Mouse (Mus musculus): ENCODE measurements around the gene Fancc. TPM values are rescaled to one million over a fixed set of nuclear protein-coding genes. Genes with fewer than 3 reads are reported as not detected.
"Not testable (repeated sequence)": the region's sequence is repeated elsewhere in the genome, so short reads cannot be mapped to it uniquely, and the experiment has no call there.

Gene Fancc
- polyA plus RNA-seq, 1 experiment from 2014 or later = 28.7 TPM

- Histone ChIP-seq H3K4me1 (peaks cover 27% of the 10 kb centered on the region), H3K4me2 (no peak overlapping the region), H3K27ac (peak overlapping the region; percentile 59), H3K36me3 (no peaks in the 10 kb centered on the region), H3K9ac (no peak overlapping the region), H3K9me3 (no peaks in the 10 kb centered on the region), H3K4me3 (no peak overlapping the region), H3K27me3 (no peaks in the 10 kb centered on the region)
- no peak for ATAC-seq (ENCODE audit: borderline replicate concordance, extremely low read depth, low FRiP score, low TSS enrichment)
- 52% methylated on average over 9 of the region's 9 CpGs for WGBS
These were observed 173.6 kb downstream of the Fancc start for GRCm38 (mm10) chr13:63323286-63324075.

GRCm38 (mm10) chr13:63322756-63323155 is 174.3 kb downstream of the Fancc start:
- H3K27ac ChIP-seq = no peak overlapping the region
- no peak overlapping the region for H3K4me2 ChIP-seq
- no peak overlapping the region for H3K4me3 ChIP-seq
- H3K9me3 ChIP-seq = no peaks in the 10 kb centered on the region
- 83% methylated on average over 6 of the region's 6 CpGs for WGBS
- H3K9ac ChIP-seq = no peak overlapping the region
- H3K4me1 ChIP-seq = peaks cover 27% of the 10 kb centered on the region
- no peak for ATAC-seq (ENCODE audit: borderline replicate concordance, extremely low read depth, low FRiP score, low TSS enrichment)
- H3K27me3 ChIP-seq = no peaks in the 10 kb centered on the region
- no peaks in the 10 kb centered on the region for H3K36me3 ChIP-seq

GRCm38 (mm10) chr13:63321689-63322088 is 175.4 kb downstream of the Fancc start:
- ATAC-seq (ENCODE audit: borderline replicate concordance, extremely low read depth, low FRiP score, low TSS enrichment) = no peak
- H3K27me3 ChIP-seq = no peaks in the 10 kb centered on the region
- H3K36me3 ChIP-seq = peaks cover 4% of the 10 kb centered on the region; the same call in 1 of the 2 replicates
- no peak overlapping the region for H3K27ac ChIP-seq
- H3K4me1 ChIP-seq = peaks cover 27% of the 10 kb centered on the region
- H3K9ac ChIP-seq = no peak overlapping the region
- H3K4me3 ChIP-seq = no peak overlapping the region
- H3K4me2 ChIP-seq = no peak overlapping the region
- 58% methylated on average over 5 of the region's 5 CpGs for WGBS
- no peaks in the 10 kb centered on the region for H3K9me3 ChIP-seq

- no peak overlapping the region for H3K27ac ChIP-seq
- no peak overlapping the region for H3K4me3 ChIP-seq
- no peaks in the 10 kb centered on the region for H3K9me3 ChIP-seq
- ATAC-seq (ENCODE audit: borderline replicate concordance, extremely low read depth, low FRiP score, low TSS enrichment) = no peak
- H3K9ac ChIP-seq = no peak overlapping the region
- H3K27me3 ChIP-seq = no peaks in the 10 kb centered on the region
- H3K36me3 ChIP-seq = peaks cover 7% of the 10 kb centered on the region
- 91% methylated on average over 7 of the region's 7 CpGs for WGBS
- H3K4me1 ChIP-seq = peaks cover 22% of the 10 kb centered on the region
- no peak overlapping the region for H3K4me2 ChIP-seq
These were observed 177.3 kb downstream of the Fancc start for GRCm38 (mm10) chr13:63319814-63320213.

DNA sequence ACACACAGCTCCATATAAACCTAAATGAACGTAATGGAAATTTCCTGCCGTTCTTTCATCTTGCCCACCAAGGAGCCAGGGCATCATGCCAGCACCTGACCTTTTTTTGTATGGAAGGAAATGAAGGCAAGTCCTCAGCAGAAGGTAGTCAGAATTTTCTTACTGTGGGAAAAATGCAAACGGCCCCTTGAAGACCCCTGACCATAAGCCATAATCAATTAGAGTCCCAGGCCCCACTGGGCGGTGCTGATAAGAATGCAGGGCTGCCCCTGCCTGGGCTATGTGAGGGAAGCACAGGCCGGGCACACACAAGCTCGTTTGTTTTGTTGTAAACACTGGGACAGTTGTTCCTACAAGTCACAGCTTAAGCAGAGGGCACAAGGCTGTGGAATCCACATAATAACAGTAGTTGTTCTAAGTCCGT is 179.4 kb downstream of the Fancc start:
- no peak overlapping the region for H3K9ac ChIP-seq
- no peaks in the 10 kb centered on the region for H3K9me3 ChIP-seq
- H3K4me1 ChIP-seq = 0 out of 2 replicates have a peak, but pooled peaks cover 4% of the 10 kb centered on the region
- H3K27me3 ChIP-seq = no peaks in the 10 kb centered on the region
- no peak overlapping the region for H3K4me2 ChIP-seq
- ATAC-seq (ENCODE audit: borderline replicate concordance, extremely low read depth, low FRiP score, low TSS enrichment) = no peak
- peaks cover 7% of the 10 kb centered on the region for H3K36me3 ChIP-seq
- no peak overlapping the region for H3K27ac ChIP-seq
- no peak overlapping the region for H3K4me3 ChIP-seq
- WGBS = 53% methylated on average over 7 of the region's 7 CpGs

GRCm38 (mm10) chr13:63316407-63316806 is 180.7 kb downstream of the Fancc start:
- 0 out of 2 replicates have a peak, but pooled peaks cover 2% of the 10 kb centered on the region for H3K4me1 ChIP-seq
- H3K27me3 ChIP-seq = no peaks in the 10 kb centered on the region
- H3K27ac ChIP-seq = no peak overlapping the region
- no peak for ATAC-seq (ENCODE audit: borderline replicate concordance, extremely low read depth, low FRiP score, low TSS enrichment)
- 84% methylated on average over 5 of the region's 5 CpGs for WGBS
- H3K4me2 ChIP-seq = no peak overlapping the region
- no peak overlapping the region for H3K4me3 ChIP-seq
- peaks cover 7% of the 10 kb centered on the region for H3K36me3 ChIP-seq
- no peaks in the 10 kb centered on the region for H3K9me3 ChIP-seq
- H3K9ac ChIP-seq = no peak overlapping the region

GRCm38 (mm10) chr13:63315777-63316176 is 181.3 kb downstream of the Fancc start:
- Histone ChIP-seq H3K4me1 (no peaks in the 10 kb centered on the region), H3K27ac (no peak overlapping the region), H3K36me3 (peaks cover 7% of the 10 kb centered on the region), H3K4me2 (no peak overlapping the region), H3K27me3 (no peaks in the 10 kb centered on the region), H3K9me3 (no peaks in the 10 kb centered on the region), H3K4me3 (no peak overlapping the region), H3K9ac (no peak overlapping the region)
- no peak for ATAC-seq (ENCODE audit: borderline replicate concordance, extremely low read depth, low FRiP score, low TSS enrichment)
- 84% methylated on average over 6 of the region's 6 CpGs for WGBS

DNA sequence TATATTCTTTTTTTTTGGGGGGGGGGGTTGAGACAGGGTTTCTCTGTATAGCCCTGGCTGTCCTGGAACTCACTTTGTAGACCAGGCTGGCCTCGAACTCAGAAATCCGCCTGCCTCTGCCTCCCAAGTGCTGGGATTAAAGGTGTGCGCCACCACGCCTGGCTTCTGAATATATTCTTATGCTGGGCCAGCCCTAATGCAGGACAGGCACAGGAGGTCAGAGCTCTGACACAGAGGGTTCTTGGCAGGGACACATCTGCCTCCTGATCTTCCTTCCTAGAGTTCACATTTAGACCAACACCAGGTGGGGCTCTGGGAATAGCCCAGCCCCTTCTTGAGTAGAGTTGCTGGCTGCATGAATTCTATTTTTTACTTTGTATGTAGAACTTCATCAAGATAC is 182.0 kb downstream of the Fancc start:
- H3K9ac ChIP-seq; H3K27me3 ChIP-seq; H3K4me1 ChIP-seq; H3K9me3 ChIP-seq; H3K4me2 ChIP-seq; H3K36me3 ChIP-seq; ATAC-seq (ENCODE audit: borderline replicate concordance, extremely low read depth, low FRiP score, low TSS enrichment); H3K27ac ChIP-seq; H3K4me3 ChIP-seq: not testable (repeated sequence)
- 98% methylated on average over 4 of the region's 4 CpGs for WGBS

DNA sequence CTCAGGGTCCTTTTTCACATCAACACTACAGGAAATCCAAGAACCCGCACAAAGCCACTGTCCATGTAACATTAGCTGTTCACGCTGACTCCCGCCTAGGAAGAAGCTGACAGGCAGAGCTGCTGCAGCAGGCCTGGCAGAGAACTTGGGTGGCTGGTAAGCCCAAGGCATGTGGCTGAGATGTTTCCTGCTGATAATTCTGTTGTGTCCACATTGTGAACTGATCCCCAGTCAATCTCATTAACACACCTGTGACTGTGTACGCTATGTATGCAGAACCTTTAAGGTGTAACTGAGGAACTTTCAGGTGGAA is 182.5 kb downstream of the Fancc start:
- H3K4me3 ChIP-seq = no peak overlapping the region
- no peaks in the 10 kb centered on the region for H3K4me1 ChIP-seq
- ATAC-seq (ENCODE audit: borderline replicate concordance, extremely low read depth, low FRiP score, low TSS enrichment) = no peak
- peaks cover 7% of the 10 kb centered on the region for H3K36me3 ChIP-seq
- no peak overlapping the region for H3K4me2 ChIP-seq
- H3K9ac ChIP-seq = no peak overlapping the region
- H3K9me3 ChIP-seq = no peaks in the 10 kb centered on the region
- WGBS = 66% methylated on average over 4 of the region's 4 CpGs
- no peaks in the 10 kb centered on the region for H3K27me3 ChIP-seq
- no peak overlapping the region for H3K27ac ChIP-seq

- Histone ChIP-seq H3K27ac (no peak overlapping the region), H3K9me3 (no peaks in the 10 kb centered on the region), H3K9ac (no peak overlapping the region), H3K4me3 (no peak overlapping the region), H3K4me1 (no peaks in the 10 kb centered on the region), H3K27me3 (no peaks in the 10 kb centered on the region), H3K36me3 (peaks cover 7% of the 10 kb centered on the region), H3K4me2 (no peak overlapping the region)
- no peak for ATAC-seq (ENCODE audit: borderline replicate concordance, extremely low read depth, low FRiP score, low TSS enrichment)
- WGBS = 69% methylated on average over 12 of the region's 12 CpGs
These were observed 183.1 kb downstream of the Fancc start for GRCm38 (mm10) chr13:63313748-63314607.

- H3K9ac ChIP-seq = no peak overlapping the region
- 90% methylated on average over 1 of the region's 1 CpGs for WGBS
- no peak overlapping the region for H3K27ac ChIP-seq
- H3K27me3 ChIP-seq = no peaks in the 10 kb centered on the region
- H3K4me1 ChIP-seq = no peaks in the 10 kb centered on the region
- peaks cover 7% of the 10 kb centered on the region for H3K36me3 ChIP-seq
- H3K4me3 ChIP-seq = no peak overlapping the region
- no peaks in the 10 kb centered on the region for H3K9me3 ChIP-seq
- no peak for ATAC-seq (ENCODE audit: borderline replicate concordance, extremely low read depth, low FRiP score, low TSS enrichment)
- H3K4me2 ChIP-seq = no peak overlapping the region
These were observed 183.8 kb downstream of the Fancc start for GRCm38 (mm10) chr13:63313247-63313646.

GRCm38 (mm10) chr13:63311156-63311555 is 185.9 kb downstream of the Fancc start:
- Histone ChIP-seq H3K4me1 (no peaks in the 10 kb centered on the region), H3K9ac (no peak overlapping the region), H3K4me2 (no peak overlapping the region), H3K4me3 (no peak overlapping the region), H3K36me3 (peaks cover 2% of the 10 kb centered on the region; the same call in 1 of the 2 replicates), H3K27ac (no peak overlapping the region), H3K9me3 (no peaks in the 10 kb centered on the region), H3K27me3 (no peaks in the 10 kb centered on the region)
- ATAC-seq (ENCODE audit: borderline replicate concordance, extremely low read depth, low FRiP score, low TSS enrichment) = no peak
- 49% methylated on average over 2 of the region's 2 CpGs for WGBS
